Mouse (Mus musculus) forebrain, postnatal 0 days (tissue): Measurements from ENCODE around the gene Serpina1e. TPM values are rescaled to one million over a fixed set of nuclear protein-coding genes. Genes with fewer than 3 reads are reported as not detected.

ENCODE experiments used
- polyA plus RNA-seq: library from polyadenylated mRNA; unstranded; fragments of >200 nt; fragmentation: Nextera tagmentation; extraction: Ambion mirVana; gene quantifications from 2 replicates; pipeline ENCODE4 v1.2.1, GENCODE M21; 2015
- total RNA-seq: library from RNA; depleted of rRNA; stranded (reverse); fragments of >200 nt; gene quantifications from 2 replicates; pipeline ENCODE4 v1.2.3, GENCODE M21; 2014; rRNA removed

Gene Serpina1e
- total and polyA plus RNA-seq, 2 experiments from 2014 or later, result not detected

Other genes with a start within 250 kb of the Serpina1e start
- gene Serpina1d, start 185.4 kb downstream of the Serpina1e start, total RNA-seq, result not detected in 2 replicates
- gene Serpina1d, start 185.4 kb downstream of the Serpina1e start, polyA plus RNA-seq, result not detected in 2 replicates
- gene Serpina1b, start 128.6 kb downstream of the Serpina1e start, total RNA-seq, result not detected in 2 replicates
- not detected in 2 replicates for gene Serpina1b, start 128.6 kb downstream of the Serpina1e start, polyA plus RNA-seq
- not detected in 2 replicates for gene Serpina1a, start 95.4 kb downstream of the Serpina1e start, total RNA-seq
- not detected in 2 replicates for gene Serpina1a, start 95.4 kb downstream of the Serpina1e start, polyA plus RNA-seq
- gene Serpina1c, start 54.1 kb downstream of the Serpina1e start, total RNA-seq, result not detected in 2 replicates
- gene Serpina1c, start 54.1 kb downstream of the Serpina1e start, polyA plus RNA-seq, result not detected in 2 replicates
- not detected in 2 replicates for gene Serpina11, start 31.0 kb upstream of the Serpina1e start, total RNA-seq
- gene Serpina11, start 31.0 kb upstream of the Serpina1e start, polyA plus RNA-seq, result not detected in 2 replicates
- gene Serpina9, start 54.8 kb upstream of the Serpina1e start, total RNA-seq, result 0.38 TPM in 1 of 2 replicates, not detected in the other
- 0.15 and 0.23 TPM in 2 replicates for gene Serpina9, start 54.8 kb upstream of the Serpina1e start, polyA plus RNA-seq
- not detected in 2 replicates for gene Serpina12, start 85.5 kb upstream of the Serpina1e start, total RNA-seq
- not detected in 2 replicates for gene Serpina12, start 85.5 kb upstream of the Serpina1e start, polyA plus RNA-seq
- not detected in 2 replicates for gene Serpina5, start 142.1 kb upstream of the Serpina1e start, total RNA-seq
- not detected in 2 replicates for gene Serpina5, start 142.1 kb upstream of the Serpina1e start, polyA plus RNA-seq
- not detected in 2 replicates for gene Serpina3a, start 153.7 kb upstream of the Serpina1e start, total RNA-seq
- not detected in 2 replicates for gene Serpina3a, start 153.7 kb upstream of the Serpina1e start, polyA plus RNA-seq
- 0.08 TPM in 1 of 2 replicates, not detected in the other for gene Serpina3b, start 169.0 kb upstream of the Serpina1e start, total RNA-seq
- gene Serpina3b, start 169.0 kb upstream of the Serpina1e start, polyA plus RNA-seq, result not detected in 2 replicates
- not detected in 2 replicates for gene Serpina3c, start 194.9 kb upstream of the Serpina1e start, total RNA-seq
- gene Serpina3c, start 194.9 kb upstream of the Serpina1e start, polyA plus RNA-seq, result not detected in 2 replicates